Mouse (Mus musculus) gastrocnemius, adult 2 months (tissue): ENCODE data around the gene Slc30a7. TPM values are rescaled to one million over a fixed set of nuclear protein-coding genes. Genes with fewer than 3 reads are reported as not detected.
A peak's percentile ranks its signal among the peaks of the same experiment; 100 is the strongest.

Experiments
- DNase-seq: peaks from one replicate; pipeline ENCODE4 v3.0.0; 2022
- H3K27ac ChIP-seq: fragments of 200-600 bp; 2 replicates; pipeline ENCODE4 v1.8.1; 2022; ENCODE audit warnings: mild to moderate bottlenecking
- H3K4me3 ChIP-seq: fragments of 200-600 bp; 2 replicates; pipeline ENCODE4 v1.8.1; 2022; ENCODE audit warnings: mild to moderate bottlenecking, moderate library complexity
- CTCF ChIP-seq: fragments of 200-600 bp; IDR thresholded peaks from 2 replicates; pipeline ENCODE4 v1.8.1; 2022; ENCODE audit warnings: antibody characterized with exemption, mild to moderate bottlenecking, moderate library complexity
- intact Hi-C: fragments of 180-260 bp; cut with DNase I; formaldehyde crosslinking; loops from one replicate; pipeline ENCODE4 v1.15.1; 2025
- total RNA-seq, 2 experiments: library from RNA; stranded (reverse); gene quantifications; 2 replicates each; pipeline ENCODE4 v1.2.3; 2021

Slc30a7 gene
- total RNA-seq, 2 experiments from 2014 or later: 4.8 to 5.5 TPM

DNA sequence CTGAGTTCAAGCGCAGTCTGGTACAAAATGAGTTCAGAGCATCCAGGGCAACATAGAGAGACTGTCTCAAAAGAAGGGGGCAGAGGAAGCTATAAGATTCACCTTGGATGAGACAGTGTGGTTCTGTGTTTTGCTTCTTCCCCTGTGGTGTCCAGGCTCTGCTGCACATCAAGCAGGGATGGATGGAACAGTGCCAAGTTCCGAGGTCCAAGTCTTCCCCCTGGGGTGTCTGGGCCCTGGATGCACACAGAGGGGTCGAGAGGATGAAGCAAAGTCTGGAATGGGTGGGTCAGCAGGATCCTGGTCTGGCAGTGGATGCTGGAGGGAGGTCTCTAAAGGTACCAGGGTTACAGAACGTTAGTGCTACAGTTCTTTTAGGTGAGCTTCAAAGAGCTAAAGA is 11.4 kb upstream of the Slc30a7 start:
- no peak for DNase-seq
- no peak for TF ChIP-seq CTCF
- Histone ChIP-seq H3K27ac (no peak overlapping the region), H3K4me3 (no peak overlapping the region)
- intact Hi-C loops: no loop called here

DNA sequence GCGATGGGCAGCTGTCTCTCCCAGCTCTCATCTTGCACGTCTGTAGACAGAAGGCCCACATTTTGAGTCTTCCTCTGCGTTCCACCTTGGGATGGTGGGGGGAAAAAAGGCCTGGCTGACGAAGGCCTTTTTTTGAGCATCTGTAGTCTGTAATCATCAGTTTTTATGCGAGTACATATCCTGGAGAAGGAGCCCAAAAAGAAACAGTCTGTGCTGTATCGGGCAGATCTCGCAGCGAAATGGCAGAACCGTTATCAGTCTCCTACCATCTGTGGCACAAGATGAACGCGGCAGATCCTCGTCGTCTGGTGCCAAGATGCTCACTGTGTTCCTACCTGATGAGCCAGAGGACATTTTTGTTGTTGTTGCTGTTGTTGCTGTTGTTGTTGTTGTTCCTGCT is 8.9 kb upstream of the Slc30a7 start:
- H3K27ac ChIP-seq: no peak overlapping the region
- no peak for DNase-seq
- intact Hi-C loops: no loop called here

DNA sequence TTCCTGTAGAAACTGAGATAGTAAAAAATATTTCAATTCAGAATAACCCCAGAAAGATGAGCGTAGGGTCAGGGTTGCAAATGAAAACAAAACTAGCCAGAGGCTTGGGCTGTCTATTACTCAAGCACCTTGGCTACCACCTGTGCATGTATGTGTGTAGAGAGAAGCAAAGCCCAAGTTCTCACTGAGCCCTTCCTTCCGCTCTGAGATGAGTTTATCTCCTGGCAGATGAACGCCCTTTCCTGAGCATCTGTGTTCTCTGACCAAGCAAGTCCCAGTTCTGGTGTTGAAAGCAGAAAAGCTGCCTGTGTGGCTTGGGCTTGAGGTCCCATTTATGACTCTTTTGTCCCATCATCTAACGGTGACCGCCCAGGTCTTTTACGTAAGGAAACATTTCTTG is 7.7 kb upstream of the Slc30a7 start:
- intact Hi-C loops: no loop called here
- no peak for DNase-seq
- H3K27ac ChIP-seq: no peak overlapping the region
- H3K4me3 ChIP-seq: no peak overlapping the region
- TF ChIP-seq CTCF: no peak

More for the DNA sequence above, 8.9 kb upstream of the Slc30a7 start:
- H3K4me3 ChIP-seq: no peak overlapping the region
- no peak for TF ChIP-seq CTCF

DNA sequence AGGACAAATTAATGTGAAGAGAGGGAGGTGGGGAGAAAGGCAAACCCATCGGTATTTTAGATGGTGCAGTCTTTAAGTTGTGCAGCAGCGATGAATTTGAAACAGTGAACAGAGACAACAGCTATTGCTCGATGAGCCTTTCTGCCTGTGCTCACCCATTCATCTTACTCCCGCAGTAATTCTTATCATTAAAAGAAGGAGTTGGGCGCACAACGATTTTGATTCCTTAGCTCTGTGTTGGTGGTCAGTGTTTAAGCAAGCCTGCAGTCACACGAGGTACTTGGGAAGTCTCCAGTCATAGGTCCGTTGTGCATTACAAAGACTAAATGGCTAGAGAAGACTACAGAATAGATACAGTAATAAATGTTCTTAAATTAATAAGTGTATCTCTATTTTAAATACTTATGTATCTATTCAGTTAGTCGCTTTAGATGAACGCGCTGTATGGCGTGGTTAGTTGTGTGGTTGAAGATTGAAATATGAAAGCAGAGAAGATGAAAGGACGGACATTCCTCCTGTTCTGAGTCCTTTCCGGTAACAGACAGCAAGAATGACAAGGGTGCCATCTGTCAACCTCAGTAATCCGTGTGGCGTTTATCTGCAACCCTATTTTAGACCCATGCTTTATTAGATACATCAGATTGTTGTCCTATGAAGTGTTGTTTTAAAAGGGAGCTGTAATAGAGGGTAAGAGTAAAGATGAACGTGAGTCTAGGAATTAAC is 2.6 kb upstream of the Slc30a7 start:
- Histone ChIP-seq H3K4me3 (no peak overlapping the region), H3K27ac (no peak overlapping the region)
- no peak for DNase-seq
- intact Hi-C loops: no loop called here
- TF ChIP-seq CTCF: no peak

DNA sequence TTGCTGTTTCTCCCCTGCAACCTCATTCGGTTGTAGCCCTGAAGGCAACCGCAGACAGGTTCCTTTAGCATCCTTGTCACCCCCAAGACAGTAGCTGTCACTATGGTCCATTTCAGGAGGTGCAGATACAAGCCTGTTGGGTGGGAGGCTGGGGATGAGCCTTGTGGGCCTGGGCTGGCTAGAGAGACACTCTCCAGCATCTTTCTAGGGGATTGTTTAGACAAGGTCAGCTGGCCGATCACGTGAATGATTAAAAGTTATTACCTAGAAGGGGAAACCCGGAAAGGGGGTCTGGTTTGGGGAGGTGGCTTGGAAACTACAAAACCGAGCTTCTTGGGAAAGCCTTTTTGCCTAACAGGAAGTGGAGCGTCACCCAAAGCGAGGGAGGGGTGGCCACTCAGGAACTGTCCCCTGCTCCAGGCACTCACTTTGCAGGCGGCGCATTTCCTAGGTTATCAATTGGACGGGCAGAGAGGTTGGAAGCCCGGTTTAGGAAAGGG is 785 bp upstream of the Slc30a7 start:
- no peak for TF ChIP-seq CTCF
- H3K4me3 ChIP-seq: peak overlapping the region; percentile 99
- intact Hi-C loops: no loop called here
- DNase-seq: peak; percentile 78
- H3K27ac ChIP-seq: peak overlapping the region; percentile 93

DNA sequence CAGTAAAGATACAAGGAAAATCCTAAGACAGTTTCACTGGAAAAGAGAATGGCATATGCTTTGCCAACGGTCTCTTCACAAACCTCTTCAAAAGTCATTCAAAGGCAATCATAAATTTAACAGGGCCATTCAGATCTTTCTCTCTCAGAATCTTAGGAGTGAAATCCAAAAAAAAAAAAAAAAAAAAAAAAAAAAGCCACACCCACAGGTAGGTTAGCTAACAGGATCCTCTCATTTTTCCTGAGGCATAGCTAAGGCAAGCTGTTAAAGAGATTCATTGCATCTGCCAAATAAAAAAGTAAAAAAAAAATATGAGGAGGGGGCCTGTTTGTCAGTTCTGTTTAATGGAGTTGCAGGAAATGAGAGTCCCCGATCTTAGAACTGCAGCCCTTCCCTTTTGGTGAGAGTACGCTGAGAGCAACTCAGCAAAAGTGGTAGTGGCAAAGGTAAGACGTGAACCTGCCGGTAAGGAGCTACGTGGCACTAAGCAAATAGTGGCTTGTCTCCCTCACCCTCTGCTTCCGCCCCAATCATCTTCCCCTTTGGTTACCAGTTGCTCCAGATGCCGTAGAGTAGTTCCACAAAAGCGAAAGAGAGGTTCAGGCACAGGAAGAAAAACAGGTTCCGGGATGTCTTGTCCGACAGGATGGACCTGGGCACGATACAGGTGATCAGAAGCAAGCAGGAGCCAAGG is 775 bp downstream of the Slc30a7 start:
- intact Hi-C loops: no loop called here
- peak; percentile 18 for DNase-seq
- peak overlapping the region; percentile 93 for H3K27ac ChIP-seq
- peak overlapping the region; percentile 99 for H3K4me3 ChIP-seq
- no peak for TF ChIP-seq CTCF

DNA sequence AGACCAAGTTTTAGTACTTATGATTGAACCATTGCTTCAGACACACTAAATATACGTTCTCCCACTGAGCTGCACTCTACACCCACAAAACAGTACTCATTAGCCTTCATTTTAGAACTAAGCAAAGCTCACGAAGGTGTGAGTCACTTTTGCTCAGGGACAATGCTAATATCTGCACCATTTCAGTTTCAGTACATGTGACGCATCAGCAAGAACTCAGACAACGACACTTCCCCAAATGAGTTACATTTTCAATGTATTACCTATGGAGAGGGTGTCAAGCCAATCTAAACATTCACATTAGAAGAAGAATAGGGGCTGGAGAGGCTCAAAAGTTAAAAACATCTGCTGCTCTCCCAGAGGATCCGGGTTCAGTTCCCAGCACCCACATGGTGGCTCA is 10.3 kb downstream of the Slc30a7 start:
- intact Hi-C loops: no loop called here
- no peak overlapping the region for H3K27ac ChIP-seq
- no peak for DNase-seq
- no peak overlapping the region for H3K4me3 ChIP-seq
- TF ChIP-seq CTCF: no peak

DNA sequence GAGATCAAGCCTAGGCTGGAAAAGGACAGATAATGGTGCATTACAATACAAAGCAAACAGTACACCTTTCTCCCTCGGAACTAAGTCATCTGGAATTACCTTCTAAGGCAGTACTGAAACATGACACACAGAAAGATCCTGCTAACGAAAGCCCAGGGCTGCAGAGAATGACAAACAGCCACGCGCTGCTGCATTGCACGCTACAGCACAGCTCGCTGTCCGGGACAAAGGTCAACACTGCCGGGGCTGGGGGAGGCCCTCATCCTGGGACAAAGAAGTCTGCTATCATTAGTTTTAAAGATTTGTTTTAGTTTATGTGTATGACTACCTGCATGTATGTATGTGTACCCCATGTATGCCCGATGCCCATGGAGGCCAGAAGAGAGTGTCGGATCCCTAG is 14.2 kb downstream of the Slc30a7 start:
- Histone ChIP-seq H3K4me3 (no peak overlapping the region), H3K27ac (no peak overlapping the region)
- intact Hi-C loops: no loop called here
- TF ChIP-seq CTCF: no peak
- no peak for DNase-seq

DNA sequence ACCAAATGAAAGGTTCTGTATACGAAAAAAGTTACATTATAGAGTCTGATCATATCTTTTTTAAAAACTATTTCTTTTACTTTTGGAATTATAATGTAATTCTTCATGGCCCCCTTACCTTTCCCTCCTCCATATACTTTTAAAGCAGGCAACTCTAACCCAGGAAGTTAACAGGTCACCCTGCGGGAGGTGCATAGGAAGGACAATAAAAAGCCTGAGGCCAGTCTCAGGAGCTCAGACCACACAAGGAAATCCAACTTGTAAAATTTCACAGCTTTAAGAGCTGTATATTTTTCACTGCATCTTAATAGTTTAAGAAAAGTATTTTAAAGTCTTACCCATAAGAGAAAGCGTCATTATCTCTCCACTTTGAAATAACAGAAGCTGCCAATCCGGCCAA is 14.6 kb downstream of the Slc30a7 start:
- Histone ChIP-seq H3K4me3 (no peak overlapping the region), H3K27ac (no peak overlapping the region)
- intact Hi-C loops: no loop called here
- DNase-seq: no peak
- no peak for TF ChIP-seq CTCF

DNA sequence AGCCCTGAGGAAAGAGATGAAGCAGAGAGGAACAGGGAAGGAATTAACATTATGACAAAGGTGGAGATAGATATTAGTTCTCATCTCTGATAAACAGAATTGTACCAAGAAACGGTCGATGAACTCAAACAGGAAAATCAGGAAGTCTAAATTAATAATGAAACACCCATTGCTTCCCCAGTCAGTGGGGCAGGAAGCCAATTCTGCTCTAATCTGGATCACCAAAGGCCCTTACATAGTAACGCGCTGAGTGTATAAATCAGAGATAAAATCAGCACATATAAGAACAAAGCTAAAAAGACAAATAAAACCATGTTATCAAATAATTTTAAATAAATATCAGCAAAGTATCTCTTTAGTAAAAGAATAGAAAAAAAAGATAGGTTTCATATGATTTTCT is 15.1 kb downstream of the Slc30a7 start:
- TF ChIP-seq CTCF: no peak
- intact Hi-C loops: no loop called here
- DNase-seq: peak; percentile 24
- Histone ChIP-seq H3K4me3 (no peak overlapping the region), H3K27ac (no peak overlapping the region)

DNA sequence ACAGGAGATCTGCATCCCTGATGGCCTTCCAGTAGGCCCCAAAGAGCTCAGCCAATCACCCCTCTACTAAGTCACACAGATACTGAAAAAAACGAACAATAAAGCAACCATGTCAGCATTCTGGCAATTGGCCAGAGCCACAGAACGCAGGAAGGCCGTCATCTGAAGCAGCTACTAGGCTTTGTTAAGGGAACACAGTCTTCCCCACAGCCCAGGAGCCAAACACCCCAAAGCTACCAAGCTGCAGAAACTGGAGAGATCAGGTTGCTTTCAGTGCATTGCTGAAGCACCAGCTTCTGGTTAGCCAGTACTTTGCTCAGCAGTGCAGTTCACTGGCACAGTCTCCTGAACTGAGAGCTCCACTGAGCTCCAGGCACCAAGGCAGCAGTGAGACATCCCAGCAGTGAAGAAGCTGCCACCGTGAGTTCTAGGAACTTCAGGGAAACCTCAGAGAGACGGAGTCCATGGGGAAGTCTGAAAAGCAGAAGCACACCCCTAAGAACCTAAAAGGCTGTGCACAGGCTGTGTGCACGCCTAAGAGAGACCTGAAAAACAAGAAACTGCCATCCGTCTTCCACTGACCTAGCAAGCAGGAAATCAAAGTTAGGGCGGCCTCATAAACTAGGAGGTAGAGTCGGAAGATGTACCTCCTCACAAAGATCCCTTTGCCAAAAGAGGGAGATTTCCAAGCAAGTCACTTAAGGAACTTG is 21.9 kb downstream of the Slc30a7 start:
- peak overlapping the region; percentile 20; the same call in 1 of the 2 replicates for H3K27ac ChIP-seq
- intact Hi-C loops: no loop called here
- no peak for TF ChIP-seq CTCF
- peak; percentile 33 for DNase-seq
- H3K4me3 ChIP-seq: no peak overlapping the region

DNA sequence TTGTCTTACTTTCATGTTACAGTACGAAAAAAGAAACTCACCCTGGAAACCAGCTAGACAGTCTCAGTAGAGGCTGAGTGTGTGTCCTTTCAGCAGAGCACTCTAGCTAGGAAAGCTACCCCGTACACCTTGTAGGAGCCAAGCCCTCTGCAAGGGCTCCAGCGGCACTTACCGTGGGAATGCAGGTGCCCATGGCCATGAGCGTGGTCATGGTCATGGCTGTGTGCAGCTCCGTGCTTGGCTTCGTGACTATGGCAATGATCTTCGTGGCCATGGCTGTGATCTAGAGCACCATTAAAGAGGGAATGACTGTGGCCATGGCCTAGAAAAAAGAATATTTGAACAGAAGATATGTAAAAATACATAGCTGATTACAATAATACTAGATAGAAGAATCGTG is 22.6 kb downstream of the Slc30a7 start:
- Histone ChIP-seq H3K27ac (no peak overlapping the region), H3K4me3 (no peak overlapping the region)
- DNase-seq: no peak
- no peak for TF ChIP-seq CTCF
- intact Hi-C loops: no loop called here

DNA sequence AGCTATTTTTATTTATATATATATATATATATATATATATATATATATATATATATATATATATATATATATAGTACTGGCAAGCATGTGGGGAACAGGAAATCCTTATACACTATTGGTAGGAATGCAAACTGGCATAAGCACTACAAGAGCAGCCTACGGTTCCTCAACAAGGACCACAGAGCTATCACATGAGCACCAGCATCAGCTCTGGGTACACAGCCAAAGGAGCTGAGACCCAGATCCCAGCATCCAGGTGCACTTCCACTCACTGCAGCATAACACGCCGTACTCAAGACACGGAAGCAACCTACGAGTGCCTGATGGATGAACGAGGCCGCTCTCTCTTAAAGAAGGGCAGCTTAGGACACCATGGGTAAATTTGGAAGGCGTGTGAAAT is 24.0 kb downstream of the Slc30a7 start:
- TF ChIP-seq CTCF: no peak
- Histone ChIP-seq H3K27ac (no peak overlapping the region), H3K4me3 (no peak overlapping the region)
- intact Hi-C loops: no loop called here
- no peak for DNase-seq
